Mouse (Mus musculus): ENCODE measurements around the gene Stxbp5l. TPM values are rescaled to one million over a fixed set of nuclear protein-coding genes. Genes with fewer than 3 reads are reported as not detected.
A peak's percentile ranks its signal among the peaks of the same experiment; 100 is the strongest.
"Not testable (repeated sequence)": the region's sequence is repeated elsewhere in the genome, so short reads cannot be mapped to it uniquely, and the experiment has no call there.

Gene Stxbp5l
- polyA plus RNA-seq, 1 experiment from 2014 or later, result 14.4 TPM

GRCm38 (mm10) chr16:37194152-37194551 is 190.6 kb downstream of the Stxbp5l start:
- Histone ChIP-seq H3K4me3 (ENCODE audit: low read depth, low read length) (no peak overlapping the region), H3K4me1 (ENCODE audit: control insufficient read depth, insufficient read depth, low read length) (no peaks in the 10 kb centered on the region), H3K9me3 (replicated peaks; ENCODE audit: control insufficient read depth, low read length, poor library complexity, severe bottlenecking) (no peaks in the 10 kb centered on the region), H3K4me2 (ENCODE audit: low read length) (no peak overlapping the region), H3K27ac (ENCODE audit: low read length) (no peak overlapping the region), H3K27me3 (ENCODE audit: control insufficient read depth, insufficient read depth, low read depth, low read length) (no peaks in the 10 kb centered on the region), H3K36me3 (ENCODE audit: control insufficient read depth, insufficient read depth, low read length) (no peaks in the 10 kb centered on the region), H3K9ac (ENCODE audit: low read depth, low read length) (no peak overlapping the region)
- ATAC-seq, result no peak

DNA sequence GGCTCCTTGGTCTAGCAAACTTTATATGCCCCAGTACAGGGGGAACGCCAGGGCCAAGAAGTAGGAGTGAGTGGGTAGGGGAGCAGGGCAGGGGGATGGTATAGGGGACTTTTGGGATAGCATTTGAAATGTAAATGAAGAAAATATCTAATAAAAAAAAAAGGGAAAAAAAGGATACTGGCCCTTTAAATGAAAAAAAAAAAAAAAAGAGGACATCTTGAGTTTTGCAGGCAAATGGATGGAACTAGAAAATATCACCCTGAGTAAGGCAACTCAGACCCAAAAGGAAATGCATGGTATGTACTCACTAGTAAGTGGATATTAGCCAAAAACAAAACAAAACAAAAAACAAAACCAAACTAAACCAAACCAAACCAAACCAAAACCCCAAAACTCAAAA is 259.6 kb downstream of the Stxbp5l start:
- 96% methylated on average over 1 of the region's 1 CpGs for WGBS
- not testable (repeated sequence) for ATAC-seq; H3K27ac ChIP-seq (ENCODE audit: low read length)

DNA sequence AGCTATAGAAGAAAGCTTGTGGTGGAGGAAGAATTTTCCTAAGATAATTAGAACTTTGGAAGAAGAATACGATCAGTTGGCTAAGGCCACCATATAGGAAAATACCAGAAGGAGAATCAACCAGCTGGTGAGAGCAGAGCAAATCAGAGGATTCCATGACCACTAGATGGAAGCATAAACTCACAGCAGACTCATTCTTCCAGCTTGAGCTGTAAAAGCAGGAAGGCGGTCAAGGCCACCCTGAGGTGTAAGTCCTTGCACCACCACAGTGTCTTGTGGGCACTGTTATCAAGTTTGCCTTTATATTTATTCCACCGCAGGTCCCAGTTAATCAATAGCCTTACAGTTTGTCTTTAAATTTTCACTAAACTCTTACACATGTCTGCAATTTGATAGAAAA is 275.5 kb downstream of the Stxbp5l start:
- no peak overlapping the region for H3K27ac ChIP-seq (ENCODE audit: low read length)
- no peaks in the 10 kb centered on the region for H3K9me3 ChIP-seq (replicated peaks; ENCODE audit: control insufficient read depth, low read length, poor library complexity, severe bottlenecking)
- H3K9ac ChIP-seq (ENCODE audit: low read depth, low read length), result no peak overlapping the region
- 38% methylated on average over 3 of the region's 3 CpGs for WGBS
- peak; percentile 97 for ATAC-seq
- no peaks in the 10 kb centered on the region for H3K36me3 ChIP-seq (ENCODE audit: control insufficient read depth, insufficient read depth, low read length)
- no peak overlapping the region for H3K4me2 ChIP-seq (ENCODE audit: low read length)
- H3K27me3 ChIP-seq (ENCODE audit: control insufficient read depth, insufficient read depth, low read depth, low read length), result no peaks in the 10 kb centered on the region
- H3K4me3 ChIP-seq (ENCODE audit: low read depth, low read length), result no peak overlapping the region
- no peaks in the 10 kb centered on the region for H3K4me1 ChIP-seq (ENCODE audit: control insufficient read depth, insufficient read depth, low read length)

More for the DNA sequence above, 259.6 kb downstream of the Stxbp5l start:
- not testable (repeated sequence) for H3K9me3 ChIP-seq (replicated peaks; ENCODE audit: control insufficient read depth, low read length, poor library complexity, severe bottlenecking); H3K27me3 ChIP-seq (ENCODE audit: control insufficient read depth, insufficient read depth, low read depth, low read length); H3K36me3 ChIP-seq (ENCODE audit: control insufficient read depth, insufficient read depth, low read length); H3K9ac ChIP-seq (ENCODE audit: low read depth, low read length); H3K4me1 ChIP-seq (ENCODE audit: control insufficient read depth, insufficient read depth, low read length); H3K4me3 ChIP-seq (ENCODE audit: low read depth, low read length); H3K4me2 ChIP-seq (ENCODE audit: low read length)

GRCm38 (mm10) chr16:37108763-37109162 is 276.0 kb downstream of the Stxbp5l start:
- Histone ChIP-seq H3K27ac (ENCODE audit: low read length) (no peak overlapping the region), H3K9me3 (replicated peaks; ENCODE audit: control insufficient read depth, low read length, poor library complexity, severe bottlenecking) (no peaks in the 10 kb centered on the region), H3K27me3 (ENCODE audit: control insufficient read depth, insufficient read depth, low read depth, low read length) (no peaks in the 10 kb centered on the region), H3K36me3 (ENCODE audit: control insufficient read depth, insufficient read depth, low read length) (no peaks in the 10 kb centered on the region), H3K9ac (ENCODE audit: low read depth, low read length) (0 out of 2 replicates have a peak overlapping the region, but pooled peaks have one; percentile 10), H3K4me2 (ENCODE audit: low read length) (no peak overlapping the region), H3K4me3 (ENCODE audit: low read depth, low read length) (no peak overlapping the region), H3K4me1 (ENCODE audit: control insufficient read depth, insufficient read depth, low read length) (no peaks in the 10 kb centered on the region)
- ATAC-seq, result 0 out of 2 replicates have a peak, but pooled peaks have one; percentile 58
- 24% methylated on average over 5 of the region's 5 CpGs for WGBS

DNA sequence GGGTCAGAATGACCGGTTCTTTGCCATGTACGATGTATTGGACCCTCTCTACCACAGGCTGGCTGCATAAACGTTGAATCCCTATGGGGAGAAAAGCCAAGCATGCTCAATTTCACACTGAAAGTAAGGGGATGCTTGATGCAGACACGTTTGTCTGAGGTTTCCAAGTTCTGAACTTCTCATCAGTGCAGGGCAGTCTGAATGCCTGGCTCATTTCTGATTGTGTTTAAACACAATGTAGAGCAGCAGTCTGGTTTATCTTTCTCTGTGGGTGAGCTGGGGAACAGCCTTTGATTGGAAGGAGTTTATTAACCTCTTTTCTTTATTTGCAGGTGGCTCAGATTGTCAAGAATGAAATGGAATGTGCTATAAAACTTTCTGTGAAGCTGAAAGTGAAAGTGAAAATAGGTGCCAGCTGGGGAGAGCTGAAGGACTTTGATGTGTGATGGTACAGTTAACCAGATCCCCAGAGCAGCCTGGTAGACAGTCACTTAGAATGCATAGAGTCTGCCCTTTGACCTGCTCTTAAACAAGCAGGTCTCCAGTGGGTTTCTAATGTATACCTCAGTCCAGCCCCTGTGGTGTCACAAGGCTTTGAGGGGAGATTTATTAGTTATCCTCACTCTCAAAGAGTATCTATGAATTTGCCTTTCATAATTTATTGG is 290.5 kb downstream of the Stxbp5l start:
- peak; percentile 60; the same call in 1 of the 2 replicates for ATAC-seq
- no peaks in the 10 kb centered on the region for H3K4me1 ChIP-seq (ENCODE audit: control insufficient read depth, insufficient read depth, low read length)
- 61% methylated on average over 4 of the region's 4 CpGs for WGBS
- no peak overlapping the region for H3K9ac ChIP-seq (ENCODE audit: low read depth, low read length)
- no peaks in the 10 kb centered on the region for H3K27me3 ChIP-seq (ENCODE audit: control insufficient read depth, insufficient read depth, low read depth, low read length)
- no peak overlapping the region for H3K27ac ChIP-seq (ENCODE audit: low read length)
- no peak overlapping the region for H3K4me3 ChIP-seq (ENCODE audit: low read depth, low read length)
- H3K9me3 ChIP-seq (replicated peaks; ENCODE audit: control insufficient read depth, low read length, poor library complexity, severe bottlenecking), result no peaks in the 10 kb centered on the region
- H3K4me2 ChIP-seq (ENCODE audit: low read length), result no peak overlapping the region
- no peaks in the 10 kb centered on the region for H3K36me3 ChIP-seq (ENCODE audit: control insufficient read depth, insufficient read depth, low read length)

DNA sequence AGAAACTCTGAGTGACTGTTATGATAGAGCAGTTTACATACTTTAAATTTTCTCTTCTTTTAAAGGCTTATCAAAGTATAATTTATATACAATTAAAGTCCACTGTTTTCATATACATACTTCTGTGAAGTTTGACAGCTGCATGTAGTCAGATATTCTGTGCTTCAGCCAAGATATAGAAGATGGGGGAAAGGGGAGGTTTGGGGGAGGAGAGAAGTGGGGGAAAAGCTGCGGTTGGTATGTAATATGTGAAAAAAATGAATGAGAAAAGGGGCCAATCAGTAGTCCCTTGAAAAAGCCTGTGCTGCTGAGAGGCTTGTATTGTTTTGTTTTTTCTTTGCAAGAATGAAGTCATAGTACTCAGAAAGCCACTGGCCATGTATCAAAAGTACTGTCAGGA is 295.1 kb downstream of the Stxbp5l start:
- Histone ChIP-seq H3K4me1 (ENCODE audit: control insufficient read depth, insufficient read depth, low read length) (no peaks in the 10 kb centered on the region), H3K36me3 (ENCODE audit: control insufficient read depth, insufficient read depth, low read length) (no peaks in the 10 kb centered on the region), H3K27ac (ENCODE audit: low read length) (no peak overlapping the region), H3K4me3 (ENCODE audit: low read depth, low read length) (no peak overlapping the region), H3K9me3 (replicated peaks; ENCODE audit: control insufficient read depth, low read length, poor library complexity, severe bottlenecking) (no peaks in the 10 kb centered on the region), H3K27me3 (ENCODE audit: control insufficient read depth, insufficient read depth, low read depth, low read length) (no peaks in the 10 kb centered on the region), H3K4me2 (ENCODE audit: low read length) (no peak overlapping the region), H3K9ac (ENCODE audit: low read depth, low read length) (no peak overlapping the region)
- ATAC-seq, result no peak
- WGBS, result 93% methylated on average over 1 of the region's 1 CpGs

DNA sequence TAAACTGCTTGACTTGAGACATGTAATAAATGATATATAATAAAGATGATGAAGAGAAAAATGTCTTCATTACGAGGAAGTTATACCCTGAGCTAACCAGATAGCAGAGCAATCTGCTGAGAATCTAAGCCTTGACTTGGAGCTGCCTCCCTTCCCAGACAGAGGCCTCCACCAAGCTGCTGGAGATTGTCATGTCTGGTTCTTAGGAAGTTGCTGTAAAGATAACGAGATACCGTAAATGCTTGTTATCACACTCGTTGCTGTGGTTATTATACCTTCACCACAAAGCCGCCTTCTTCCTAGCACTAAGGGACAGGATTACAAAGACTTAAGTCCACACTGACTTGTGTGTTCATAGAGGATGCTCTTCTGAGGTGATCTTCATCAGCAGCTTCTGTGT is 312.4 kb downstream of the Stxbp5l start:
- Histone ChIP-seq H3K9ac (ENCODE audit: low read depth, low read length) (no peak overlapping the region), H3K27me3 (ENCODE audit: control insufficient read depth, insufficient read depth, low read depth, low read length) (no peaks in the 10 kb centered on the region), H3K9me3 (replicated peaks; ENCODE audit: control insufficient read depth, low read length, poor library complexity, severe bottlenecking) (no peaks in the 10 kb centered on the region), H3K36me3 (ENCODE audit: control insufficient read depth, insufficient read depth, low read length) (no peaks in the 10 kb centered on the region), H3K4me3 (ENCODE audit: low read depth, low read length) (no peak overlapping the region), H3K4me2 (ENCODE audit: low read length) (no peak overlapping the region), H3K4me1 (ENCODE audit: control insufficient read depth, insufficient read depth, low read length) (no peaks in the 10 kb centered on the region), H3K27ac (ENCODE audit: low read length) (no peak overlapping the region)
- WGBS, result 93% methylated on average over 5 of the region's 5 CpGs
- no peak for ATAC-seq

Other genes starting within 250 kb of the Stxbp5l start
- gene Gtf2e1, start 154.8 kb upstream of the Stxbp5l start, polyA plus RNA-seq (2015; fragmentation: Nextera tagmentation; extraction: Ambion mirVana), result 31.9 and 35.3 TPM in 2 replicates
- 17.2 and 18.8 TPM in 2 replicates for gene Rabl3, start 154.9 kb upstream of the Stxbp5l start, polyA plus RNA-seq (2015; fragmentation: Nextera tagmentation; extraction: Ambion mirVana)
- gene Hgd, start 195.2 kb upstream of the Stxbp5l start, polyA plus RNA-seq (2015; fragmentation: Nextera tagmentation; extraction: Ambion mirVana), result 0.19 and 0.34 TPM in 2 replicates